Mouse (Mus musculus): ENCODE data around the gene Xpo4.

Gene Xpo4

DNA sequence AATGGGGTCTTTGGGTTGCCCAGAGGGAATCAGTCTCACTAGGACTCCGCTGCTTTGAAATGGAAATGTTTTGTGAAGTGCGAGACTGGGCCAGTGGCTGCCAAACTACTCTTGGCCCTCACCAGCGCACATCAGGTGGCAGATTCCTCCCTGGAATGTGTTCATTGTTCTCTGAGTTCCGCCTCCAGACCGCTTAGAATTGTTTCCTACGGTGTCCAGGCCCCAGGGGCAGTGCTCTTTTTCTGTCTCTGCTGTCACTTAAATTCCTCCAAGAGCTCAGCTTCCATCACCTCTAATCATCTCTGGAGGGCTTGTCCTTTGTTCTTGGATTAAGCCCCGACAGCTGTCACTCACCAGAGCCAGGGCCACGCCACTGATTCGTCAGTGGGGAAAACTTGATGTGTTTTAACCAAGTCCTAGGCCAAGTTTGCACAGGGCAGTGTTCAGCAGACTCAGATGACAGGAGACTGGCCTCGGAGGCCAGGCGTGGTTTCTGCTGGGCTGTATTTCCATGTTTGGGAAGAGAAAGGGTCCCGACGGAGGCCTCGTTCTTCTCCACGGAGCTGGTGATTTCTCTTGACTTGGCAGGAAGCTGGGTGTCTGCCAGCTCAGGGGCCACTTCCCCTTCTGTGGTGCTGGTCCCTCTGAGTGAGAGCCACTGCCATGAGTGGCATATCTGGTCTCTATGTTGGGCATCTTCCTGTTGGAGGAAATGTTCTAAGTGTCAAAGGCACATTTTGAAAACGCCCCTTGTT lies 127.8 kb downstream of the Xpo4 start:
- peak; percentile 59 for DNase-seq (ENCODE audit: low read depth, low spot score)

DNA sequence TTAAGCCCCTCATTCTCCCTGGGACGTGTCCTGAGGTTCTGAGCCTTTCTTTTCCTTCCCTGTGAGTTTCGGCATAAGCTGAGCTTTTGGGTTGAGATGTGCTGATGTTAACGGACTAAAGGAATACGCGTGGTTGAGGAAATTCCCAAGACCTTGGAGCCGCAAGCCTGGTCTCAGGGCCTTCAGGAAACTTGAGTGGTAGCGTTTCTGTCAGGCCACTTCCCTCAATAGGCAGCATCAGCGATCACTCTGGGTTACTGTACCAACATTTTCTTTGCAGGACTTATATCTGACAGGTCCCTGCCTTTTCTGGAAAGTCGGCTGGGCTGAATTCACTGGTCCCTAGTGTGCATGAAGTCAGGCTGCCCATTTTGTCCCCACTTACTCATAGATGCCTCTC lies 128.4 kb downstream of the Xpo4 start:
- no peak for DNase-seq (ENCODE audit: low read depth, low spot score)

DNA sequence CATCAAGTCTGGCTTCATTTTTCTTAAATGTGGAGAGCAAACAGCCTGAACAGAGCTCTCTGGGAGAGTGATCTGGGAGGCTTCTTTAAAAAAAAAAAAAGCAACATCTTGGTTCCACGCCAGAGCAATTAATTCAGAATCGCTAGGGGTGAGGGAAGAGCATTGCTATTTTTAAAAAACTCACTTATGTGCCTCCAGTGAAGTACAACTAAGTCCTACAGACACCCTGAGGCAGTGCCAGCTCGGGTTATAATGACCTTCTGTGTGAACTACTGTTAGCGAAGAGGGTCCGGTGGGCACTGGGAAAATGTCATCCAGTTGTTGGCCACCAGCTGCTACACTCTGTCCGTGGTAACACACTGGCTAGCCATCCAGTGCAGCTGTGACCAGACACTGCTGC lies 129.6 kb downstream of the Xpo4 start:
- no peak for DNase-seq (ENCODE audit: low read depth, low spot score)

DNA sequence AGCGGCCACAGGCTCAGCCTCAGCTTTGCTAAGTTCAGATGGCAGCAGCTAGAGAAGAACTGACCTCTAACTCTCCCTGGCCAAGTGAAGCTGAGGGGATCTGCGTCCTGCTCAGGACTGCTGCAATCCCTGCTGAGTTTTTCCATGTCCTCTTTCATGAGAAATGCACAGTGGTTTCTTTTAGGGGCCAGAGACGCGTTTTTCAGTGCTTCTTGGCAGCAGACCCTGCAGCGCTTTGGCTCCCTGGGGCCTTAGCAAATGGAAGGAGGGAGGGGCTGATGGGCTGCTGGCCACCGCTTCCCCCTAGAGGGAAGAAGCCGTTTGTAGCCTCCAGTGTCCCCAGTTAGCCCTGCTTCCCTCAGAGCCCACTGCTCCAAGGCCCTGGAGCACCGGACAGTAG lies 130.3 kb downstream of the Xpo4 start:
- DNase-seq (ENCODE audit: low read depth, low spot score) = no peak

DNA sequence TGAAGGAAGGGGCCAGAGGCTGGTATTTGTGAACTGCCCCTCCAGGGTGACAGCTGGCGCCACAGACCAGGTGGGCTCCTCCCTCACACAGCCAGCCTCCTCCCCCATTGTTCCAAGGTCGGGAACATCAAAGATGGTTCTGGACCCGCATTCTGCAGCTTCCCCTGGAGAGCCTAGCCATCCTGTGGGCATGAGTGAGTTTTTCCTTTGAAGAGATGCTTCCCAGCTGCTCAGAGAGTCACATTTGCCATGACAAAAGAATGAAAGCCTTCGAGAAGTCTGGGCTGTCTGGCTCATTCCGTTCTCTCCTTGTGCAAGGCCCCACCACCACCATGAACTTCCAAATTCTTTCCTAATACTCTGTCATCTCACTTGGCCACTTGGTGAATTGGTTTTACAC lies 130.9 kb downstream of the Xpo4 start:
- no peak for DNase-seq (ENCODE audit: low read depth, low spot score)

DNA sequence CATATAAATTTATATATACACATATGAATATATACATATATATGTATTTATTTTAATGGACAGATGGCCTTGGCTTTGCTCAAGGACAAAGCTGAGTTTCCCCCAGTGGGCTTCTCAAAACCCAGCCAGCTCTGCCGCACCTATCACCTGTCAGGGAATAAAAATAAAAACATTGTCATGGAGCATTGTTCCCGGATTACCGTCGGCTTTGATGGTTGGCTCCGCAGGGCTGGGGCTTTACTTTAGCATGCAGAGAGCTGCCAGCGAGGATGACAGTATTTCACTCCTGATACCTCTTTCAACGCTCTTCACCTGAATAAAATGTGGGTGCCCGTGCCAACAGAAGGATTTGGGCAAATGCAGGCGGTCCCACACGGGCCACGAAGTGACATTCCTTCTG lies 131.4 kb downstream of the Xpo4 start:
- no peak for DNase-seq (ENCODE audit: low read depth, low spot score)

DNA sequence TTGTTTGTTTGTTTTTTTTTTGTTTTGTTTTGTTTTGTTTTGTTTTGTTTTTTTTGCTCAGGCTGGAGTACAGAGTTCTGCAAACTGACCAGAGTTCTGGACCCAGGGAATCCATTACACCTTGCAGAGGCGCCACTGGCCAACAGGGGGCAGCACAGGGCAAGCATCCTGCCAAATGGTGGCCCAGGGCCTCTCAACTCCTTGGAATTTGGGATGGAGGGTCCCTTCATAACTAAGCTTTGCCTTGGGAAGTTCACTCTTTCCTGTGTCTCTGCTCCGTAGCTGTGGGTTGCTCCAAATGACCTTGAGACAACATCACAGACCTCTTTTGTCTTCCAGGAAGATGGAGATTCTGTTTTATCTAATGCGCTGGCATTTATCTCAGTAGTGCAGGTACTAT lies 132.0 kb downstream of the Xpo4 start:
- no peak for DNase-seq (ENCODE audit: low read depth, low spot score)

DNA sequence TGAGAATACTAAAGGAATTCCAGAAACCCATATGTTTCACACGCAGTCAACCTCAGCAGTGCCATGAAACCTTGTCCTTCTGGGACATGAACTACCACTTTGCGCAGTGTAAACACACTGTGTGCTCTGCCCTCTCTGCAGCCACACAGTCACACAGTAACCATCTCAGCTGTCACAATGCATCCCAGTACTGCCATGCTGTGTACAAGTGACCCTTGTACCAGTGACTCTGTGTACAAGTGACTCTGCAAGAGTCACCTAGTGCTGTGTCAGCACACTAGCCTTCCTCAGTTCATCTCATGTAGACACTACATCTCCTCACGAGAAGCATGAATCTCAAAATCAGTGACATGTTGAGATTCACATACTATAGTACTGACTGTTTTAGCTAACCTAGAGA lies 132.7 kb downstream of the Xpo4 start:
- DNase-seq (ENCODE audit: low read depth, low spot score) = no peak

DNA sequence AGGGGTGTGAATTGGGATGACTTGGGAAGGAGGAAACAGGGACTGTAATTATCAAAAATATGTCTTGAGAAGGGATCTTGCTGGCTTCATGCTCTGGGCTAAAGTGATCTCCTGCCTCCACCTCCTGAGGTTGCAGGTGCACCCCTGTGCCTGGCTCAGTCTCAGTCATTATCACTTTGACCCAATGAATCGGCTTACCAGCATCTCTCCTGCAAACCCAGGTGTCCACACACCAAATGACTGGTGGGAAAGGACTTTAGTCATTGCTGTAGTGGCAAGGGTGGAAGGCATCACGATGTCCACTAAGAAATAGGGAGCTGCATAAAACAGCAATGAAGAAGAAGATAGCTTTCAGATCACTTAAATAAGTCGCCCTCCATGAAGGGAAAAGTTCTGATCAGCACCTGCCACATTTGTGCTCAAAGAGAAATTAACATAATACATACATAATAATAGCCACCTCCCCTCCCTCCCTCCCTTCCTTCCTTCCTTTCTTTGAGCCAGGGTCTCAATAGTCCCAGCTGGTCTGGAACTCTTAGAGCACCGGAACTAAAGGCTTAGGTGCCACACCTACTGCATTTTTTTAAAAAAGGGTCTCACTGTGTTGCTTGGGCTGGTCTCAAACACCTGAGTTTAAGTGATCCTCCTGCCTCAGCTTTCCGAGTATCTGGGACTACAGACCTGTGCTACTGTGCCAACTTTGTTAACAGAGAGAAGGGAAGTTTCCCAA lies 135.3 kb downstream of the Xpo4 start:
- no peak for DNase-seq (ENCODE audit: low read depth, low spot score)

DNA sequence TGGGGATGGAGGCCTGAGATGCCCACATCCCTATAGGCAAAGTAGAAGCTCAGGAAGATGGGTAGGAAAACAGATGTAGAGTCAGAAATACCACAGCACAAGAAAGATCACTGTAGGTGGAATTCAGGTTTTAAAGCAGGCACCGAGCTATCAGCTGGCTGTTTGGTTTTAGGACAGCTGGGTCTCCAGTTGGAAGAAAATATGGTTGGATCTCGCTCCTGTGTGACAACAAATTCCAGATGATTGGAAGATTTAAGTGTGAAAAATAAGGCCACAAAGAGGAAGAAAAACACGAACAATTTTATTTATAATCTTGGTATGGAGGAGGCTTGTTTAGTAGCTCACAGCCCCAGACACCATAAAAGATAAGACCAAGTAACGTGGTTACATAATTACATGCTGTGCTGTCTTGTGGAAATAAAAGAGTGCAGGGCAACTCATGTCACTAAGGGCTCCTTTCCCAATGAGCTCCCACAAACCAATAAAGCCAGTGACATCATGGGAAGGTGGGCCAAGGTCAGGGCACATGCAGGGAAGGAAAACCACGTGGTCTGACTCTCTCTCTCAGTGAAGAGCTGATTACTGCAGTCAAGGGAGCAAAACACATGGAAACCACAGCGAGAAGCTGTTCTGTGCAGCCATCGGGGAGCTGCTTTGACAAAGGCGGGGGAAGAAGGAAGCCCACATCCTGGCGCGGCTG lies 136.0 kb downstream of the Xpo4 start:
- DNase-seq (ENCODE audit: low read depth, low spot score) = no peak

DNA sequence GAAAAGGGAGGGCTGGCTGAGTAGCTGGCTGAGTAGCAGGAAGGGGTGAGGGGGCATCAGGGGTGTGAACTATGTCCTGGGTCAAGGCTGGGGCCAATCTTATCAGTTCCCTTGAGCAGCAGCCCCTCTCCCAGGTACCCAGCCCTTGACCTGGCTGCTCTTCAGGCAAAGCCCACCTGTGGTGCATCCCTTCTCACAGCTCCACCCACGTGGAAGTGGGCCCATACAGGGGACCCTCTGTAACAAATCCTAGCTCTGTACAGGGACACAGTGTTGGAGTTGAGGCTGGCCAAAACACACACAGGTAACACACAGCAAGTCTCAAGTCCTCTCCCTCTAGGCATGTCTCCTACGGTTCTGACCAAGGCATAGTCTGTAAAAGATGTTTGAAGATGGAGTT lies 137.6 kb downstream of the Xpo4 start:
- no peak for DNase-seq (ENCODE audit: low read depth, low spot score)
